Mouse (Mus musculus): Measurements from ENCODE around the gene Sprtn.

- TF ChIP-seq ZC3H11A (IDR thresholded peaks at IDR 0.05; ENCODE audit: borderline replicate concordance, low read depth, low read length) (no peak), MAFK (IDR thresholded peaks at IDR 0.05; ENCODE audit: insufficient read depth, low read depth, low read length) (no peak), HCFC1 (IDR thresholded peaks at IDR 0.05; ENCODE audit: borderline replicate concordance, insufficient read depth, low read length) (no peak), ZNF384 (IDR thresholded peaks at IDR 0.05; ENCODE audit: low read depth, low read length) (no peak)
Measured at GRCm38 (mm10) chr8:124853511-124853910, 44.2 kb upstream of the Sprtn start.

Data from ES-E14 (cell line).